Mouse (Mus musculus): ENCODE data around the gene Ehmt1. TPM values are rescaled to one million over a fixed set of nuclear protein-coding genes. Genes with fewer than 3 reads are reported as not detected.

The Ehmt1 gene
- polyA plus RNA-seq, 1 experiment from 2014 or later = 47.5 TPM

DNA sequence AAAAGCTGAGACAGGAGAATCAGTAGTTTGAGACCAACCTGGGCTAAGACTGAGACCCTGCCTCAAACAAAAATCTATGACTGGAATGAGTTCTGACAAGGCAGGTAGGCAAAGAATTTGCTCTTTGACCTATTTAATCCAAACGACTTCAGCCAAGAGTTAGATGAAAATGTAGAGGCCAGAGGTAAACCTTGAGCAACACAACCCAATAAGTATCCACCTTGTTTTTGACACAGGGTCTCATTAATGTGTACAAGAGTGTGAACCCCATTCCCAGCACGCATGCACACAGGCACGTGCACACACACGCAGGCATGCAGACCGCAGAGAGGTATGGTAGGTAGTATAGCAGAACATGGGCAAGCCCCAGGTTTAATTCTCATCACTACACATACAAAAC, 27.1 kb downstream of the Ehmt1 start:
- Histone ChIP-seq H3K4me1 (replicated peaks; ENCODE audit: insufficient read depth, low read length) (0 out of 2 replicates have a peak, but pooled peaks cover 9% of the 10 kb centered on the region), H3K9ac (ENCODE audit: low read depth, low read length) (no peak overlapping the region), H3K27ac (no peak overlapping the region), H3K4me2 (ENCODE audit: low read length) (no peak overlapping the region), H3K36me3 (ENCODE audit: insufficient read depth, low read length) (no peaks in the 10 kb centered on the region), H3K4me3 (replicated peaks; ENCODE audit: low read depth, low read length) (no peak overlapping the region), H3K9me3 (replicated peaks; ENCODE audit: low read length) (no peaks in the 10 kb centered on the region), H3K27me3 (ENCODE audit: insufficient read depth, low read length) (no peaks in the 10 kb centered on the region)
- TF ChIP-seq CTCF (IDR thresholded peaks at IDR 0.05; ENCODE audit: low read depth) = no peak
- WGBS = 79% methylated on average over 5 of the region's 5 CpGs
- ATAC-seq (replicated peaks; ENCODE audit: low FRiP score, low read depth) (no peak), DNase-seq (ENCODE audit: low spot score) (no peak)

DNA sequence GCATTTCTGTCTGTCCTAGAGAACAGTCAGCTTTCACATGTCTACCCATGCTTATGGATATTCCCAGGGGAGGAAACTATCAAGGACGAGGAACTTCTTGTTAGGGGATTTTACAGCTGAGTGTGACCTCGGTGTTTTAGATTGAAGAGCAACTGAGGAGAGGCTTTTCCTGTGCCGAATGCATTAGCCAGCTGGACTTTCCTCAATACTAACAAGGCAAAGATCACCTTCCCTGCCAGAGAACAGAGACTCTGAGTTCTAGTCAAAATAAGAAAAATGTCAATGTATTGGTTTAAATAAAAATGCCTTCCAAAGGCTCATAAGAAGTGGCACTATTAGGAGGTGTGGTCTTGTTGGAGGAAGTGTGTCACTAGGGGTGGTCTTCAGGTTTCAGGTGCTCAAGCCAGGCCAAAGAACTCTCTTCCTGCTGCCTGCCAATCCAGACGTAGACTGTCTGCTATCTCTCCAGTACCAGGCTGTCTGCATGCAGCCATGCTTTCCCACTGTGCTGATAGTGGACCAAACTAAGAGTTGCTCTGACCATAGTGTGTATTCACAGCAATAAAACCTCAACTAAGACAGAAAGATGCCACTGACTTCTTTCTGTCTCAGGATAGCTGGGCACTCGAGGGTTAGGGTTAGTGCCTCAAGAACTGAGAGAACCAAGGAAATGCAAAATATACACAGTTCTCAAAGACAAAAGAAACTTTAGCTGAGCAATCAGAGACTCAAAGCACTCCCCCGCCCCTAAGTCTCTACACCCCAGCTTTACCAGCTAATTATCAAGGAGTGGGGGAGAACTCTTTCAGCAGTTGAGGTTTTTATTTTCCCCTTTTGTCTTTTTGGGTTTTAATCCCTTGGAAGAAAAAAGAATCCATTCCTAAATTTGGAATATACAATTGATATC, 28.6 kb downstream of the Ehmt1 start:
- H3K27me3 ChIP-seq (ENCODE audit: insufficient read depth, low read length) = no peaks in the 10 kb centered on the region
- H3K9ac ChIP-seq (ENCODE audit: low read depth, low read length) = no peak overlapping the region
- 0 out of 2 replicates have a peak, but pooled peaks cover 9% of the 10 kb centered on the region for H3K4me1 ChIP-seq (replicated peaks; ENCODE audit: insufficient read depth, low read length)
- WGBS = 58% methylated on average over 6 of the region's 6 CpGs
- ATAC-seq (replicated peaks; ENCODE audit: low FRiP score, low read depth) (no peak), DNase-seq (ENCODE audit: low spot score) (peak; percentile 22)
- TF ChIP-seq CTCF (IDR thresholded peaks at IDR 0.05; ENCODE audit: low read depth) = no peak
- H3K9me3 ChIP-seq (replicated peaks; ENCODE audit: low read length) = no peaks in the 10 kb centered on the region
- no peak overlapping the region for H3K4me2 ChIP-seq (ENCODE audit: low read length)
- no peak overlapping the region for H3K27ac ChIP-seq
- H3K4me3 ChIP-seq (replicated peaks; ENCODE audit: low read depth, low read length) = no peak overlapping the region
- H3K36me3 ChIP-seq (ENCODE audit: insufficient read depth, low read length) = peaks cover 3% of the 10 kb centered on the region; the same call in 1 of the 2 replicates

DNA sequence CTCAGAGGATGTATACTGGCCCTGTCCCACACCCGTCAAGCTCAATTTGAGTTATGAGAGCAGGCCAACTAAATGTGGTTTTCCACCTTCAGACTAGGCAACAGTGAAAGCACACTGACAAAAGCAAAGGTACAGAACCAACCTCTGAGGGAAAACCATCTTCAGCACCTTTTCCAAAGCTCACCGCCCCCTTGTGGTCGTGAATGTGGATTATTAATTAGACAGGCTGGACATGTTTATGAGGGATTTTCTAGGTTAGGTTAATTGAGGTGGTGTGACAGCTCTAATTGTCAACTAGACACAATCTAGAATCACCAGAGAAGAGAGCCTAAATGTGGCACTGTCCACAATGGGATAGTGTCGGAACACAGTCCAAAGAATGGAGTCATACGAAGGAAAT, 30.5 kb downstream of the Ehmt1 start:
- Histone ChIP-seq H3K4me2 (ENCODE audit: low read length) (no peak overlapping the region), H3K36me3 (ENCODE audit: insufficient read depth, low read length) (peaks cover 13% of the 10 kb centered on the region), H3K9ac (ENCODE audit: low read depth, low read length) (no peak overlapping the region), H3K9me3 (replicated peaks; ENCODE audit: low read length) (no peaks in the 10 kb centered on the region), H3K4me1 (replicated peaks; ENCODE audit: insufficient read depth, low read length) (0 out of 2 replicates have a peak, but pooled peaks cover 9% of the 10 kb centered on the region), H3K27me3 (ENCODE audit: insufficient read depth, low read length) (no peaks in the 10 kb centered on the region), H3K27ac (no peak overlapping the region), H3K4me3 (replicated peaks; ENCODE audit: low read depth, low read length) (no peak overlapping the region)
- ATAC-seq (replicated peaks; ENCODE audit: low FRiP score, low read depth) = no peak
- peak; percentile 57 for TF ChIP-seq CTCF (IDR thresholded peaks at IDR 0.05; ENCODE audit: low read depth)
- WGBS = 76% methylated on average over 5 of the region's 5 CpGs
- DNase-seq (ENCODE audit: low spot score) = no peak

DNA sequence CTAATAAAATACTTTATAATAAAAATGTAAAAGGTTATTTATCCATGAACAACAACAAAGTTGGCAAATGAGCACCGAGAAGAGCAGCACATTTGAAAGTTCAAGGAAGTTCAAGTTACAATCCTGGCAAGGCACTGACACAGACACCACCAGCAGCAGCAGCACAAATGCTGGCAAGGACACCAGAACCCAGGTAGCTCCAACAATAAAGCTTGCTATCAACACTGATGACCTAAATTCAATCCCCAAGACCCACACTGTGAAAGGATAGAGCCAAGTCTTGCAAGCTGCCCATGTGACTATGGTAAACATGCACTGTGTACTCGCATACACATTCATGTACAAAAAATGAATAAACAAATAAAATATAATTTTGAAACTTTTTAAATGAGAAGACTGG, 38.7 kb downstream of the Ehmt1 start:
- Histone ChIP-seq H3K4me2 (ENCODE audit: low read length) (no peak overlapping the region), H3K36me3 (ENCODE audit: insufficient read depth, low read length) (peaks cover 48% of the 10 kb centered on the region), H3K4me1 (replicated peaks; ENCODE audit: insufficient read depth, low read length) (no peaks in the 10 kb centered on the region), H3K4me3 (replicated peaks; ENCODE audit: low read depth, low read length) (no peak overlapping the region), H3K9me3 (replicated peaks; ENCODE audit: low read length) (no peaks in the 10 kb centered on the region), H3K27ac (no peak overlapping the region), H3K9ac (ENCODE audit: low read depth, low read length) (no peak overlapping the region), H3K27me3 (ENCODE audit: insufficient read depth, low read length) (no peaks in the 10 kb centered on the region)
- no peak for TF ChIP-seq CTCF (IDR thresholded peaks at IDR 0.05; ENCODE audit: low read depth)
- DNase-seq (ENCODE audit: low spot score) (no peak), ATAC-seq (replicated peaks; ENCODE audit: low FRiP score, low read depth) (no peak)
- WGBS = 91% methylated on average over 2 of the region's 2 CpGs

GRCm38 (mm10) chr2:24870952-24871351, 48.5 kb downstream of the Ehmt1 start:
- no peak for TF ChIP-seq CTCF (IDR thresholded peaks at IDR 0.05; ENCODE audit: low read depth)
- H3K4me3 ChIP-seq (replicated peaks; ENCODE audit: low read depth, low read length) = no peak overlapping the region
- DNase-seq (ENCODE audit: low spot score) (no peak), ATAC-seq (replicated peaks; ENCODE audit: low FRiP score, low read depth) (no peak)
- H3K36me3 ChIP-seq (ENCODE audit: insufficient read depth, low read length) = peaks cover 24% of the 10 kb centered on the region; the same call in 1 of the 2 replicates
- no peak overlapping the region for H3K4me2 ChIP-seq (ENCODE audit: low read length)
- WGBS = 97% methylated on average over 1 of the region's 1 CpGs
- no peak overlapping the region for H3K27ac ChIP-seq
- H3K9me3 ChIP-seq (replicated peaks; ENCODE audit: low read length) = no peaks in the 10 kb centered on the region
- no peak overlapping the region for H3K9ac ChIP-seq (ENCODE audit: low read depth, low read length)
- no peaks in the 10 kb centered on the region for H3K27me3 ChIP-seq (ENCODE audit: insufficient read depth, low read length)
- no peaks in the 10 kb centered on the region for H3K4me1 ChIP-seq (replicated peaks; ENCODE audit: insufficient read depth, low read length)

DNA sequence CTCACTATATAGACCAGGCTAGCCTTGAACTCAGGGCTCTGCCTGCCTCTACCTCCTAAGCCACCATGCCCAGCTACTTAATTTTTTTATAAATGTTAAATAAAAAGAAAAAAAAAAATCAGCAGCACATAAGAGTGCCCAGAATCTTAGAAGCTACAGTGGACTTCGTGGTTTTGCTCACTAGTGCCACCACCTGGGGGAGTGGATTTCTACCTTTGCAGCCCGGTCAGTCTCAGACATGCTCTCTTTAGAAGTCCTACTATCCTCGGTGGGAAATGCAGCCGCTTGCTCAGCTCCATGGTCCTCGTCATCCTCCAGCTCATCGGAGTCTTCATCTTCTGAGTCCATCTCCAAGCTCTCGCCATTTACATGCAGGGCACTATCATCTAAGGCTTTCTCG, 56.4 kb downstream of the Ehmt1 start:
- WGBS = 88% methylated on average over 8 of the region's 8 CpGs
- Histone ChIP-seq H3K27me3 (ENCODE audit: insufficient read depth, low read length) (no peaks in the 10 kb centered on the region), H3K27ac (no peak overlapping the region), H3K36me3 (ENCODE audit: insufficient read depth, low read length) (peaks cover 26% of the 10 kb centered on the region), H3K9me3 (replicated peaks; ENCODE audit: low read length) (no peaks in the 10 kb centered on the region), H3K9ac (ENCODE audit: low read depth, low read length) (no peak overlapping the region), H3K4me2 (ENCODE audit: low read length) (no peak overlapping the region), H3K4me3 (replicated peaks; ENCODE audit: low read depth, low read length) (no peak overlapping the region), H3K4me1 (replicated peaks; ENCODE audit: insufficient read depth, low read length) (no peaks in the 10 kb centered on the region)
- DNase-seq (ENCODE audit: low spot score) (peak; percentile 5), ATAC-seq (replicated peaks; ENCODE audit: low FRiP score, low read depth) (no peak)
- peak; percentile 37; the same call in 1 of the 2 replicates for TF ChIP-seq CTCF (IDR thresholded peaks at IDR 0.05; ENCODE audit: low read depth)

Data from kidney, postnatal 0 days (tissue).